Mouse (Mus musculus) sigmoid colon, adult 10 weeks (tissue): ENCODE data around the gene Il23r. TPM values are rescaled to one million over a fixed set of nuclear protein-coding genes. Genes with fewer than 3 reads are reported as not detected.

Source experiments
- polyA plus RNA-seq: library from polyadenylated mRNA; stranded (reverse); fragments of 350-450 nt; fragmentation: Illumina TruSeq; extraction: RNeasy Lipid Tissue Mini Kit (QIAGEN cat#74804); gene quantifications from one replicate; pipeline ENCODE4 v1.2.3, GENCODE M21; 2014; ENCODE audit warnings: low read depth, low replicate concordance

The Il23r gene
- 0.35 TPM for polyA plus RNA-seq

GRCm38 (mm10) chr6:67491755-67492154 is at the start of gene Il23r:
Gene Il23r (minus strand): TSS chr6:67491855.

GRCm38 (mm10) chr6:67535777-67536054 is 44.1 kb upstream of the Il23r start, which contains the start of gene Tacstd2:
Gene Tacstd2 (minus strand): TSS chr6:67535796.

GRCm38 (mm10) chr6:67375982-67376391 is 115.7 kb downstream of the Il23r start, which contains the start of gene Il12rb2:
Gene Il12rb2 (minus strand): TSS chr6:67376188.

Other genes with a start within 250 kb of the Il23r start
- gene Il12rb2, start 115.7 kb downstream of the Il23r start, polyA plus RNA-seq = 0.25 TPM
- not detected for gene Tacstd2, start 43.9 kb upstream of the Il23r start, polyA plus RNA-seq